Mouse (Mus musculus): ENCODE data around the gene Fbxo17. TPM values are rescaled to one million over a fixed set of nuclear protein-coding genes. Genes with fewer than 3 reads are reported as not detected.

The Fbxo17 gene
- 22.9 TPM for polyA plus RNA-seq (2017; shearing (Covaris generic))

GRCm38 (mm10) chr7:28716590-28717281, at the start of gene Fbxo17:
Fbxo17 (plus strand) TSS chr7:28716804.

GRCm38 (mm10) chr7:28692545-28693320, 23.9 kb upstream of the Fbxo17 start, which contains the start of gene Fbxo27:
Fbxo27 (plus strand) TSS chr7:28692849.

GRCm38 (mm10) chr7:28741709-28742438, 25.3 kb downstream of the Fbxo17 start, which contains the start of the genes Mrps12 and Sars2:
Mrps12 (minus strand) TSS chr7:28741820.
Sars2 (plus strand) TSS chr7:28741992.

GRCm38 (mm10) chr7:28756079-28756478, 39.5 kb downstream of the Fbxo17 start, which contains the start of gene Ccer2:
Ccer2 (plus strand) TSS chr7:28756174.

GRCm38 (mm10) chr7:28766173-28766879, 49.7 kb downstream of the Fbxo17 start, which contains the start of gene Sirt2:
Sirt2 (plus strand) TSS chr7:28766735.

GRCm38 (mm10) chr7:28767462-28767965, 50.9 kb downstream of the Fbxo17 start, which contains the start of gene Nfkbib:
Nfkbib (minus strand) TSS chr7:28767512.

Other genes starting within 250 kb of the Fbxo17 start
- not detected for gene Ifnl2, start 206.3 kb upstream of the Fbxo17 start, polyA plus RNA-seq (2017; shearing (Covaris generic))
- gene Ifnl3, start 194.0 kb upstream of the Fbxo17 start, polyA plus RNA-seq (2017; shearing (Covaris generic)) = not detected
- not detected for gene Sycn, start 175.9 kb upstream of the Fbxo17 start, polyA plus RNA-seq (2017; shearing (Covaris generic))
- not detected for gene Nccrp1, start 169.6 kb upstream of the Fbxo17 start, polyA plus RNA-seq (2017; shearing (Covaris generic))
- 30.0 TPM for gene Samd4b, start 118.7 kb upstream of the Fbxo17 start, polyA plus RNA-seq (2017; shearing (Covaris generic))
- 7.7 TPM for gene Pak4, start 118.6 kb upstream of the Fbxo17 start, polyA plus RNA-seq (2017; shearing (Covaris generic))
- not detected for gene Acp7, start 85.5 kb upstream of the Fbxo17 start, polyA plus RNA-seq (2017; shearing (Covaris generic))
- gene Fbxo27, start 24.0 kb upstream of the Fbxo17 start, polyA plus RNA-seq (2017; shearing (Covaris generic)) = 3.5 TPM
- 93.4 TPM for gene Mrps12, start 25.0 kb downstream of the Fbxo17 start, polyA plus RNA-seq (2017; shearing (Covaris generic))
- gene Sars2, start 25.2 kb downstream of the Fbxo17 start, polyA plus RNA-seq (2017; shearing (Covaris generic)) = 20.1 TPM
- gene Ccer2, start 39.4 kb downstream of the Fbxo17 start, polyA plus RNA-seq (2017; shearing (Covaris generic)) = not detected
- 83.6 TPM for gene Sirt2, start 49.9 kb downstream of the Fbxo17 start, polyA plus RNA-seq (2017; shearing (Covaris generic))
- gene Nfkbib, start 50.7 kb downstream of the Fbxo17 start, polyA plus RNA-seq (2017; shearing (Covaris generic)) = 96.6 TPM
- 275 TPM for gene Rinl, start 72.2 kb downstream of the Fbxo17 start, polyA plus RNA-seq (2017; shearing (Covaris generic))
- 300 TPM for gene Hnrnpl, start 91.7 kb downstream of the Fbxo17 start, polyA plus RNA-seq (2017; shearing (Covaris generic))
- gene Ech1, start 108.4 kb downstream of the Fbxo17 start, polyA plus RNA-seq (2017; shearing (Covaris generic)) = 196 TPM
- gene Lgals4, start 117.0 kb downstream of the Fbxo17 start, polyA plus RNA-seq (2017; shearing (Covaris generic)) = 22.8 TPM
- 1.3 TPM for gene Lgals7, start 147.0 kb downstream of the Fbxo17 start, polyA plus RNA-seq (2017; shearing (Covaris generic))
- 0.25 TPM for gene Capn12, start 164.6 kb downstream of the Fbxo17 start, polyA plus RNA-seq (2017; shearing (Covaris generic))
- gene Actn4, start 245.5 kb downstream of the Fbxo17 start, polyA plus RNA-seq (2017; shearing (Covaris generic)) = 301 TPM

Data from CD4-positive, CD25-positive, alpha-beta regulatory T cell (primary cell).